7 mouse cellular contexts compared by ENCODE assay signal in genomic region chr9:21917493-21918034, GRCm38 (mm10). TPM values are rescaled to one million over a fixed set of nuclear protein-coding genes. Genes with fewer than 3 reads are reported as not detected.
DNase-seq lines count a peak whose midpoint lies in the region; ATAC-seq and TF ChIP-seq lines count a peak whose summit lies in the region.

No protein-coding gene starts in this region.

- H3K9ac ChIP-seq in forebrain, embryonic 15.5 days (replicated peaks), result peak overlapping the region; percentile 71
- peak overlapping the region; percentile 63 for H3K9ac ChIP-seq in intestine, embryonic 15.5 days
- peak overlapping the region; percentile 81 for H3K9ac ChIP-seq in liver, adult 2 months (ENCODE audit: low read depth, low read length)
- peak overlapping the region; percentile 81 for H3K9ac ChIP-seq in midbrain, embryonic 16.5 days (ENCODE audit: low read depth, low read length)

- no peaks in the 10 kb centered on the region for H3K9me3 ChIP-seq in E14TG2a.4 (ENCODE audit: low read length)
- H3K9me3 ChIP-seq in forebrain, embryonic 15.5 days, result no peaks in the 10 kb centered on the region
- H3K9me3 ChIP-seq in intestine, embryonic 15.5 days, result no peaks in the 10 kb centered on the region
- H3K9me3 ChIP-seq in midbrain, embryonic 16.5 days (replicated peaks; ENCODE audit: control insufficient read depth, low read length, poor library complexity, severe bottlenecking), result no peaks in the 10 kb centered on the region

- H3ac ChIP-seq in C2C12 (ENCODE audit: control insufficient read depth, insufficient read length, low read depth), result peak overlapping the region; percentile 37

- no peak for TF ChIP-seq POLR2A in liver, adult 2 months (IDR thresholded peaks at IDR 0.05; ENCODE audit: extremely low read depth, insufficient read depth, low read length)

- no peak for DNase-seq in liver, adult 2 months (ENCODE audit: extremely low read depth, low read depth, low spot score)
- no peak for DNase-seq in thymus, postnatal 36 days

- H3K4me2 ChIP-seq in forebrain, embryonic 15.5 days (replicated peaks), result peak overlapping the region; percentile 87
- H3K4me2 ChIP-seq in intestine, embryonic 15.5 days (replicated peaks), result peak overlapping the region; percentile 88
- H3K4me2 ChIP-seq in midbrain, embryonic 16.5 days (ENCODE audit: low read length), result peak overlapping the region; percentile 77

- no peaks in the 10 kb centered on the region for H3K79me2 ChIP-seq in C2C12 (ENCODE audit: control insufficient read depth, insufficient read depth)
- no peaks in the 10 kb centered on the region for H3K79me2 ChIP-seq in liver, adult 2 months (ENCODE audit: control insufficient read depth, insufficient read depth, low read length)

- 1% methylated on average over 35 of the region's 35 CpGs for WGBS in forebrain, embryonic 15.5 days
- WGBS in intestine, embryonic 15.5 days, result 2% methylated on average over 35 of the region's 35 CpGs
- WGBS in liver, adult 2 months, result 1% methylated on average over 35 of the region's 35 CpGs
- 2% methylated on average over 35 of the region's 35 CpGs for WGBS in midbrain, embryonic 16.5 days

- peak overlapping the region; percentile 88 for H3K27ac ChIP-seq in forebrain, embryonic 15.5 days (replicated peaks)
- H3K27ac ChIP-seq in intestine, embryonic 15.5 days, result peak overlapping the region; percentile 74
- H3K27ac ChIP-seq in liver, adult 2 months (replicated peaks; ENCODE audit: insufficient read depth, low read depth, low read length), result peak overlapping the region; percentile 49
- peak overlapping the region; percentile 71 for H3K27ac ChIP-seq in midbrain, embryonic 16.5 days (ENCODE audit: low read length)

- H3K79me3 ChIP-seq in C2C12 (ENCODE audit: low read depth), result no peaks in the 10 kb centered on the region

- peak; percentile 86 for ATAC-seq in forebrain, embryonic 15.5 days (replicated peaks)
- ATAC-seq in intestine, embryonic 15.5 days, result peak; percentile 71
- peak; percentile 83; the same call in 1 of the 2 replicates for ATAC-seq in midbrain, embryonic 16.5 days

- H3K27me3 ChIP-seq in C2C12 (ENCODE audit: control insufficient read depth, insufficient read depth, insufficient read length) (no peaks in the 10 kb centered on the region), E14TG2a.4 (ENCODE audit: insufficient read depth, low read length) (peaks cover 24% of the 10 kb centered on the region)
- no peaks in the 10 kb centered on the region for H3K27me3 ChIP-seq in forebrain, embryonic 15.5 days
- H3K27me3 ChIP-seq in intestine, embryonic 15.5 days (replicated peaks), result no peaks in the 10 kb centered on the region
- no peaks in the 10 kb centered on the region for H3K27me3 ChIP-seq in liver, adult 2 months (ENCODE audit: control insufficient read depth, insufficient read depth, low read length)
- peaks cover 3% of the 10 kb centered on the region; the same call in 1 of the 2 replicates for H3K27me3 ChIP-seq in midbrain, embryonic 16.5 days (ENCODE audit: control insufficient read depth, insufficient read depth, low read depth, low read length)

- H3K36me3 ChIP-seq in C2C12 (ENCODE audit: control insufficient read depth, insufficient read depth) (no peaks in the 10 kb centered on the region), E14TG2a.4 (ENCODE audit: insufficient read depth, low read length) (peaks cover 20% of the 10 kb centered on the region)
- no peaks in the 10 kb centered on the region; the same call in 1 of the 2 replicates for H3K36me3 ChIP-seq in forebrain, embryonic 15.5 days
- H3K36me3 ChIP-seq in intestine, embryonic 15.5 days, result no peaks in the 10 kb centered on the region
- H3K36me3 ChIP-seq in liver, adult 2 months (ENCODE audit: control insufficient read depth, insufficient read depth, low read length), result peaks cover 2% of the 10 kb centered on the region; the same call in 1 of the 2 replicates
- 0 out of 2 replicates have a peak, but pooled peaks cover 3% of the 10 kb centered on the region for H3K36me3 ChIP-seq in midbrain, embryonic 16.5 days (ENCODE audit: control insufficient read depth, insufficient read depth, low read length)

- peaks cover 38% of the 10 kb centered on the region for H3K4me1 ChIP-seq in E14TG2a.4 (replicated peaks; ENCODE audit: low read depth, low read length)
- H3K4me1 ChIP-seq in forebrain, embryonic 15.5 days, result peaks cover 16% of the 10 kb centered on the region
- peaks cover 7% of the 10 kb centered on the region; the same call in 1 of the 2 replicates for H3K4me1 ChIP-seq in intestine, embryonic 15.5 days (replicated peaks)
- H3K4me1 ChIP-seq in liver, adult 2 months (ENCODE audit: control insufficient read depth, insufficient read depth, low read length), result peaks cover 5% of the 10 kb centered on the region; the same call in 1 of the 2 replicates
- no peaks in the 10 kb centered on the region; the same call in 1 of the 2 replicates for H3K4me1 ChIP-seq in midbrain, embryonic 16.5 days (ENCODE audit: control insufficient read depth, insufficient read depth, low read length)

- no peak for TF ChIP-seq CTCF in C2C12 (IDR thresholded peaks at IDR 0.05; ENCODE audit: control insufficient read depth, insufficient read depth, insufficient read length)
- TF ChIP-seq CTCF in E14TG2a.4 (conservative IDR thresholded peaks at IDR 0.05; ENCODE audit: low read length), result no peak
- TF ChIP-seq CTCF in liver, adult 2 months (IDR thresholded peaks at IDR 0.05; ENCODE audit: low read depth, low read length), result no peak

- peak overlapping the region; percentile 36 for H3K4me3 ChIP-seq in C2C12 (ENCODE audit: insufficient read depth, poor library complexity, severe bottlenecking)
- H3K4me3 ChIP-seq in E14TG2a.4 (replicated peaks; ENCODE audit: low read length), result peak overlapping the region; percentile 92
- H3K4me3 ChIP-seq in forebrain, embryonic 15.5 days, result peak overlapping the region; percentile 69
- peak overlapping the region; percentile 57 for H3K4me3 ChIP-seq in intestine, embryonic 15.5 days (replicated peaks)
- peak overlapping the region; percentile 75 for H3K4me3 ChIP-seq in liver, adult 2 months (ENCODE audit: insufficient read depth, low read depth, low read length)
- H3K4me3 ChIP-seq in midbrain, embryonic 16.5 days (ENCODE audit: low read depth, low read length), result peak overlapping the region; percentile 78

TF ChIP-seq in C2C12, 6 proteins besides CTCF, POLR2A, EP300 and RAD21:
- TF ChIP-seq USF1 (IDR thresholded peaks at IDR 0.05; ENCODE audit: low read depth), result no peak
- TF ChIP-seq MYOD1 (IDR thresholded peaks at IDR 0.05; ENCODE audit: control insufficient read depth, insufficient read length, low read depth), result no peak
- TF ChIP-seq FOSL1 (IDR thresholded peaks at IDR 0.05; ENCODE audit: insufficient read depth, low read length, poor library complexity, severe bottlenecking), result no peak
- TF ChIP-seq MAX (IDR thresholded peaks at IDR 0.05), result no peak
- TF ChIP-seq CEBPB (IDR thresholded peaks at IDR 0.05; ENCODE audit: low read depth), result no peak
- TF ChIP-seq MYOG (IDR thresholded peaks at IDR 0.05; ENCODE audit: control insufficient read depth, extremely low read depth, insufficient read length), result no peak

RNA-seq across cellular contexts. Expression of gene Rab3d, which starts 0.4 kb away (rescaled TPM):
- polyA plus RNA-seq in C2C12 (2012; fragmentation: generic; extraction: Trizol), result 12.2 TPM
- polyA plus RNA-seq in forebrain, embryonic 15.5 days (2015; fragmentation: Nextera tagmentation; extraction: Ambion mirVana), result 33.3 and 33.8 TPM in 2 replicates
- 34.6 and 41.9 TPM in 2 replicates for polyA plus RNA-seq in intestine, embryonic 15.5 days (2015; fragmentation: Nextera tagmentation; extraction: Ambion mirVana)
- 5.5 and 5.6 TPM in 2 replicates for total RNA-seq in liver, adult 2 months (2014; rRNA removed)
- 8.0 and 16.6 TPM in 2 replicates for polyA plus RNA-seq in liver, adult 2 months (2012; rRNA removed)
- 16.1 and 19.9 TPM in 2 replicates for polyA plus RNA-seq in midbrain, embryonic 16.5 days (2015; fragmentation: Nextera tagmentation; extraction: Ambion mirVana)

RNA-seq across cellular contexts. Expression of gene Ccdc159, which starts 9.7 kb away (rescaled TPM):
- 1.1 TPM for polyA plus RNA-seq in C2C12 (2012; fragmentation: generic; extraction: Trizol)
- 7.5 and 8.8 TPM in 2 replicates for polyA plus RNA-seq in forebrain, embryonic 15.5 days (2015; fragmentation: Nextera tagmentation; extraction: Ambion mirVana)
- polyA plus RNA-seq in intestine, embryonic 15.5 days (2015; fragmentation: Nextera tagmentation; extraction: Ambion mirVana), result 3.1 and 4.2 TPM in 2 replicates
- total RNA-seq in liver, adult 2 months (2014; rRNA removed), result 7.6 and 7.9 TPM in 2 replicates
- polyA plus RNA-seq in liver, adult 2 months (2012; rRNA removed), result 6.7 and 11.6 TPM in 2 replicates
- 11.6 and 12.7 TPM in 2 replicates for polyA plus RNA-seq in midbrain, embryonic 16.5 days (2015; fragmentation: Nextera tagmentation; extraction: Ambion mirVana)

RNA-seq across cellular contexts. Expression of gene Tmem205, which starts 9.8 kb away (rescaled TPM):
- polyA plus RNA-seq in C2C12 (2012; fragmentation: generic; extraction: Trizol), result 17.2 TPM
- 53.5 and 53.7 TPM in 2 replicates for polyA plus RNA-seq in forebrain, embryonic 15.5 days (2015; fragmentation: Nextera tagmentation; extraction: Ambion mirVana)
- 71.7 and 81.7 TPM in 2 replicates for polyA plus RNA-seq in intestine, embryonic 15.5 days (2015; fragmentation: Nextera tagmentation; extraction: Ambion mirVana)
- 841 and 970 TPM in 2 replicates for total RNA-seq in liver, adult 2 months (2014; rRNA removed)
- polyA plus RNA-seq in liver, adult 2 months (2012; rRNA removed), result 1,676 and 1,979 TPM in 2 replicates
- 45.5 and 47.2 TPM in 2 replicates for polyA plus RNA-seq in midbrain, embryonic 16.5 days (2015; fragmentation: Nextera tagmentation; extraction: Ambion mirVana)

RNA-seq across cellular contexts. Expression of gene Plppr2, which starts 19.3 kb away (rescaled TPM):
- polyA plus RNA-seq in C2C12 (2012; fragmentation: generic; extraction: Trizol), result 11.6 TPM
- polyA plus RNA-seq in forebrain, embryonic 15.5 days (2015; fragmentation: Nextera tagmentation; extraction: Ambion mirVana), result 71.9 and 73.0 TPM in 2 replicates
- 6.9 and 7.0 TPM in 2 replicates for polyA plus RNA-seq in intestine, embryonic 15.5 days (2015; fragmentation: Nextera tagmentation; extraction: Ambion mirVana)
- total RNA-seq in liver, adult 2 months (2014; rRNA removed), result 0.67 and 0.74 TPM in 2 replicates
- 9.4 and 14.6 TPM in 2 replicates for polyA plus RNA-seq in liver, adult 2 months (2012; rRNA removed)
- 112 and 115 TPM in 2 replicates for polyA plus RNA-seq in midbrain, embryonic 16.5 days (2015; fragmentation: Nextera tagmentation; extraction: Ambion mirVana)

RNA-seq across cellular contexts. Expression of gene Swsap1, which starts 38.0 kb away (rescaled TPM):
- 8.7 TPM for polyA plus RNA-seq in C2C12 (2012; fragmentation: generic; extraction: Trizol)
- 9.3 and 12.1 TPM in 2 replicates for polyA plus RNA-seq in forebrain, embryonic 15.5 days (2015; fragmentation: Nextera tagmentation; extraction: Ambion mirVana)
- polyA plus RNA-seq in intestine, embryonic 15.5 days (2015; fragmentation: Nextera tagmentation; extraction: Ambion mirVana), result 5.2 and 5.7 TPM in 2 replicates
- 4.1 and 5.3 TPM in 2 replicates for total RNA-seq in liver, adult 2 months (2014; rRNA removed)
- 4.7 and 5.2 TPM in 2 replicates for polyA plus RNA-seq in liver, adult 2 months (2012; rRNA removed)
- 9.5 and 10.5 TPM in 2 replicates for polyA plus RNA-seq in midbrain, embryonic 16.5 days (2015; fragmentation: Nextera tagmentation; extraction: Ambion mirVana)

Comparison
In these comparisons a context has a peak if more than half of its experiments do, and no peak if none do; other contexts are left out.
1. H3K4me3 ChIP-seq: peak in every context shown above with its lines; median percentile 92 in E14TG2a.4; 78 in midbrain, embryonic 16.5 days; 75 in liver, adult 2 months; 69 in forebrain, embryonic 15.5 days; 57 in intestine, embryonic 15.5 days; 36 in C2C12.
2. RNA of gene Tmem205, which starts 9.8 kb away (polyA plus RNA-seq): 1,676 to 1,979 TPM in liver, adult 2 months; 71.7 to 81.7 TPM in intestine, embryonic 15.5 days, 53.5 to 53.7 TPM in forebrain, embryonic 15.5 days, 45.5 to 47.2 TPM in midbrain, embryonic 16.5 days and 17.2 TPM in C2C12 (single experiment); every median in the first group is over 10 times any median in the second.
3. Peak in every context shown above with its lines, with median percentiles within 50 percentile points of each other: ATAC-seq, H3K27ac ChIP-seq, H3K4me2 ChIP-seq and H3K9ac ChIP-seq.